Mouse (Mus musculus): ENCODE results near the gene Slc35f5. TPM values are rescaled to one million over a fixed set of nuclear protein-coding genes. Genes with fewer than 3 reads are reported as not detected.

Slc35f5 gene
- total and polyA plus RNA-seq, 3 experiments = 3.9 to 6.0 (median 5.8) TPM

GRCm38 (mm10) chr1:125537131-125537530 is 23.3 kb upstream of the Slc35f5 start:
- Histone ChIP-seq H3K4me3 (replicated peaks in 1 of 3; ENCODE audit: low read depth in 2 of 3, low read length in 2 of 3, poor library complexity in 1 of 3) (no peak overlapping the region), H3K9ac (ENCODE audit: insufficient read depth, low read depth) (no peak overlapping the region), H3K4me2 (ENCODE audit: insufficient read depth, low read depth, poor library complexity, severe bottlenecking) (no peak overlapping the region), H3K27ac (ENCODE audit: insufficient read depth, low read depth) (no peak overlapping the region), H3K36me3 (replicated peaks in 1 of 2; ENCODE audit: control insufficient read depth in 1 of 2, insufficient read depth in 1 of 2, low read length in 1 of 2) (no peaks in the 10 kb centered on the region), H3K4me1 (ENCODE audit: control insufficient read depth in 1 of 2, insufficient read depth in 2 of 2) (no peaks in the 10 kb centered on the region), H3K27me3 (replicated peaks) (no peaks in the 10 kb centered on the region), H3K9me3 (replicated peaks; ENCODE audit: low read length) (no peaks in the 10 kb centered on the region), H3K79me2 (replicated peaks; ENCODE audit: control insufficient read depth, extremely low read depth, insufficient read depth, poor library complexity, severe bottlenecking) (no peaks in the 10 kb centered on the region)
- in situ Hi-C loops (cut with MboI; ENCODE audit: low pct_ligation_motif_present, low pct_unique_long_range_greater_than_20kb, low sequenced_read_pairs) (no loop called here), dilution Hi-C loops (cut with MboI; ENCODE audit: extremely low pct_ligation_motif_present, extremely low pct_unique_long_range_greater_than_20kb, low sequenced_read_pairs) (no loop called here)
- TF ChIP-seq ETS1 (conservative IDR thresholded peaks at IDR 0.05; ENCODE audit: low read depth, low read length) = no peak
- no peak for TF ChIP-seq ELF1 (IDR thresholded peaks at IDR 0.05; ENCODE audit: low read depth, low read length)
- no peak for TF ChIP-seq MYC (IDR thresholded peaks at IDR 0.05; ENCODE audit: low read depth, low read length)
- no peak for TF ChIP-seq HCFC1 (IDR thresholded peaks at IDR 0.05; ENCODE audit: low read depth, low read length)
- no peak for TF ChIP-seq CHD2 (IDR thresholded peaks at IDR 0.05; ENCODE audit: low read length)
- TF ChIP-seq TBP (conservative IDR thresholded peaks at IDR 0.05; ENCODE audit: low read depth, low read length) = no peak
- no peak for TF ChIP-seq NELFE (IDR thresholded peaks at IDR 0.05; ENCODE audit: low read depth, low read length)
- no peak for TF ChIP-seq SIN3A (IDR thresholded peaks at IDR 0.05; ENCODE audit: low read length)
- TF ChIP-seq USF2 (conservative IDR thresholded peaks at IDR 0.05; ENCODE audit: low read depth, low read length) = no peak
- no peak for TF ChIP-seq UBTF (IDR thresholded peaks at IDR 0.05; ENCODE audit: low read depth, low read length)
- no peak for TF ChIP-seq GABPA (IDR thresholded peaks at IDR 0.05; ENCODE audit: insufficient replicate concordance, low read depth, low read length)
- no peak for DNase-seq (ENCODE audit: extremely low read depth)

DNA sequence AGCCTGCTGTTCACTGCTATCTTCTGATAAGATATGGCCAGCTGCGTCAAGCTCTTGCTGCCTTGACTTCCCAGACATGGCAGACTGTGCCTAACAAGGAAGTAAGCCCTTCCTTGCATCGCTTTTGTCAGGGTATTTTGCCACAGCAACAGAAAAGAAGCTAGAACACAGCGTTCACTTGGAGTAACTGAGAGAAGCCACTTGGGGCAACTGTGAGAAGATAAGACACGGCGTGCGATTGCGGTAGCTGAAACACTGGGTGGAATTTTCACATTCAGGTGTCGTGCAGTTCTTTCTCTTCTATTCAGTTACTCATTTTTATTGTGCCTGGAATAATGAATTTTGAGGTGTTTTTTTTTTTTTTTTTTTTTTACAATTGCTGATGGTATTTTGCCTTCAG is 22.6 kb upstream of the Slc35f5 start:
- Histone ChIP-seq H3K4me3 (replicated peaks in 1 of 3; ENCODE audit: low read depth in 2 of 3, low read length in 2 of 3, poor library complexity in 1 of 3) (no peak overlapping the region), H3K27ac (ENCODE audit: insufficient read depth, low read depth) (no peak overlapping the region), H3K4me1 (ENCODE audit: control insufficient read depth in 1 of 2, insufficient read depth in 2 of 2) (no peaks in the 10 kb centered on the region), H3K9me3 (replicated peaks; ENCODE audit: low read length) (no peaks in the 10 kb centered on the region), H3K36me3 (replicated peaks in 1 of 2; ENCODE audit: control insufficient read depth in 1 of 2, insufficient read depth in 1 of 2, low read length in 1 of 2) (no peaks in the 10 kb centered on the region), H3K79me2 (replicated peaks; ENCODE audit: control insufficient read depth, extremely low read depth, insufficient read depth, poor library complexity, severe bottlenecking) (no peaks in the 10 kb centered on the region), H3K9ac (ENCODE audit: insufficient read depth, low read depth) (no peak overlapping the region), H3K4me2 (ENCODE audit: insufficient read depth, low read depth, poor library complexity, severe bottlenecking) (no peak overlapping the region), H3K27me3 (replicated peaks) (no peaks in the 10 kb centered on the region)
- TF ChIP-seq E2F4 (IDR thresholded peaks at IDR 0.05; ENCODE audit: insufficient replicate concordance, low read depth, low read length) = no peak
- no peak for TF ChIP-seq MYC (IDR thresholded peaks at IDR 0.05; ENCODE audit: low read depth, low read length)
- TF ChIP-seq MXI1 (IDR thresholded peaks at IDR 0.05; ENCODE audit: low read depth, low read length) = no peak
- DNase-seq (ENCODE audit: extremely low read depth) = no peak
- dilution Hi-C loops (cut with MboI; ENCODE audit: extremely low pct_ligation_motif_present, extremely low pct_unique_long_range_greater_than_20kb, low sequenced_read_pairs) (no loop called here), in situ Hi-C loops (cut with MboI; ENCODE audit: low pct_ligation_motif_present, low pct_unique_long_range_greater_than_20kb, low sequenced_read_pairs) (no loop called here)

- no peak overlapping the region for H3K9ac ChIP-seq (ENCODE audit: insufficient read depth, low read depth)
- H3K4me1 ChIP-seq (ENCODE audit: control insufficient read depth in 1 of 2, insufficient read depth in 2 of 2) = no peaks in the 10 kb centered on the region
- DNase-seq (ENCODE audit: extremely low read depth) = no peak
- H3K36me3 ChIP-seq (replicated peaks in 1 of 2; ENCODE audit: control insufficient read depth in 1 of 2, insufficient read depth in 1 of 2, low read length in 1 of 2) = no peaks in the 10 kb centered on the region
- H3K27me3 ChIP-seq (replicated peaks) = no peaks in the 10 kb centered on the region
- TF ChIP-seq ZNF384 (IDR thresholded peaks at IDR 0.05; ENCODE audit: low read depth, low read length) (peak; percentile 56; the same call in 1 of the 2 replicates), TBP (conservative IDR thresholded peaks at IDR 0.05; ENCODE audit: low read depth, low read length) (no peak), E2F4 (IDR thresholded peaks at IDR 0.05; ENCODE audit: insufficient replicate concordance, low read depth, low read length) (no peak)
- in situ Hi-C loops (cut with MboI; ENCODE audit: low pct_ligation_motif_present, low pct_unique_long_range_greater_than_20kb, low sequenced_read_pairs) (no loop called here), dilution Hi-C loops (cut with MboI; ENCODE audit: extremely low pct_ligation_motif_present, extremely low pct_unique_long_range_greater_than_20kb, low sequenced_read_pairs) (no loop called here)
- H3K9me3 ChIP-seq (replicated peaks; ENCODE audit: low read length) = no peaks in the 10 kb centered on the region
- H3K4me2 ChIP-seq (ENCODE audit: insufficient read depth, low read depth, poor library complexity, severe bottlenecking) = peak overlapping the region; percentile 50
- H3K4me3 ChIP-seq (replicated peaks in 1 of 3; ENCODE audit: low read depth in 2 of 3, low read length in 2 of 3, poor library complexity in 1 of 3) = no peak overlapping the region
- no peak overlapping the region for H3K27ac ChIP-seq (ENCODE audit: insufficient read depth, low read depth)
- H3K79me2 ChIP-seq (replicated peaks; ENCODE audit: control insufficient read depth, extremely low read depth, insufficient read depth, poor library complexity, severe bottlenecking) = no peaks in the 10 kb centered on the region
Observed at GRCm38 (mm10) chr1:125539312-125539711, 21.1 kb upstream of the Slc35f5 start.
